23 mouse cellular contexts compared by ENCODE assay signal in genomic region chr3:46727679-46728078, GRCm38 (mm10).
DNase-seq lines count a peak whose midpoint lies in the region; ATAC-seq and TF ChIP-seq lines count a peak whose summit lies in the region.
"Had no signal": no experiment of that assay in that cellular context is flagged by ENCODE, and none has a peak within 500 bp of the region (broad histone marks: within the 10 kb centered on the region; RNA-seq: fewer than 3 reads in every experiment).

No protein-coding gene starts in this region.

- H3K9me3 ChIP-seq in embryonic facial prominence, embryonic 14.5 days (ENCODE audit: control insufficient read depth, low read length): no peaks in the 10 kb centered on the region
- no peaks in the 10 kb centered on the region for H3K9me3 ChIP-seq in embryonic facial prominence, embryonic 10.5 days
- H3K9me3 ChIP-seq: embryonic facial prominence, embryonic 13.5 days; heart, embryonic 10.5 days; hindbrain, embryonic 13.5 days had no signal

- no peak overlapping the region for H3K9ac ChIP-seq in embryonic facial prominence, embryonic 14.5 days (ENCODE audit: low read depth, low read length)
- H3K9ac ChIP-seq: embryonic facial prominence, embryonic 13.5 days; hindbrain, embryonic 13.5 days had no signal

- peak; percentile 5 for DNase-seq in embryonic facial prominence, embryonic 14.5 days (ENCODE audit: low spot score)
- no peak for DNase-seq in embryonic facial prominence, embryonic 10.5 days (ENCODE audit: low spot score)
- DNase-seq in layer of hippocampus, adult 11-12 months (ENCODE audit: low spot score): peak; percentile 8
- DNase-seq in layer of hippocampus, postnatal 10 days (ENCODE audit: low spot score in 2 of 2): no peak
- DNase-seq in brain, adult 2 months (ENCODE audit: low read depth, low spot score): peak; percentile 32
- peak; percentile 2 to 12 for DNase-seq in layer of hippocampus, postnatal 14 days (ENCODE audit: low spot score in 2 of 2)
- no peak for DNase-seq in lung, adult 2 months
- DNase-seq: adrenal gland, adult 8-10 months; adrenal gland, postnatal 36 days; B cell, adult 2 months; cerebellum, adult 11-12 months; cerebellum, adult 9-10 months; cerebellum, postnatal 25 days; gastrocnemius, postnatal 10 days; heart, adult 18-20 months; heart, postnatal 10 days had no signal

- H3K4me2 ChIP-seq in embryonic facial prominence, embryonic 14.5 days (ENCODE audit: low read depth, low read length): no peak overlapping the region
- H3K4me2 ChIP-seq: embryonic facial prominence, embryonic 13.5 days; hindbrain, embryonic 13.5 days had no signal

- H3K27ac ChIP-seq in embryonic facial prominence, embryonic 14.5 days (replicated peaks; ENCODE audit: low read depth, low read length): no peak overlapping the region
- no peak overlapping the region for H3K27ac ChIP-seq in embryonic facial prominence, embryonic 10.5 days (replicated peaks)
- H3K27ac ChIP-seq: embryonic facial prominence, embryonic 13.5 days; heart, embryonic 10.5 days; hindbrain, embryonic 13.5 days; hindbrain, postnatal 0 days had no signal

- WGBS in embryonic facial prominence, embryonic 14.5 days: 65% methylated on average over 4 of the region's 4 CpGs
- WGBS in embryonic facial prominence, embryonic 10.5 days: 85% methylated on average over 4 of the region's 4 CpGs
- 64% methylated on average over 4 of the region's 4 CpGs for WGBS in lung, adult 2 months

- ATAC-seq in embryonic facial prominence, embryonic 14.5 days (ENCODE audit: low read depth): no peak
- ATAC-seq: CD4-positive, CD25-positive, alpha-beta regulatory T cell, adult 4 months; forebrain, embryonic 16.5 days; hindbrain, postnatal 0 days had no signal

- no peaks in the 10 kb centered on the region for H3K4me1 ChIP-seq in embryonic facial prominence, embryonic 14.5 days (ENCODE audit: control insufficient read depth, insufficient read depth, low read length)
- H3K4me1 ChIP-seq in embryonic facial prominence, embryonic 10.5 days: no peaks in the 10 kb centered on the region
- no peaks in the 10 kb centered on the region for H3K4me1 ChIP-seq in lung, adult 2 months (ENCODE audit: control insufficient read depth, insufficient read depth, low read length)
- H3K4me1 ChIP-seq: embryonic facial prominence, embryonic 13.5 days; heart, embryonic 10.5 days; hindbrain, embryonic 13.5 days had no signal

- no peak for TF ChIP-seq CTCF in lung, adult 2 months (IDR thresholded peaks at IDR 0.05; ENCODE audit: insufficient read depth, low read length)

- no peak overlapping the region for H3K4me3 ChIP-seq in embryonic facial prominence, embryonic 14.5 days (ENCODE audit: low read depth, low read length)
- H3K4me3 ChIP-seq in embryonic facial prominence, embryonic 10.5 days: no peak overlapping the region
- H3K4me3 ChIP-seq in lung, adult 2 months (replicated peaks; ENCODE audit: extremely low read depth, low read depth, low read length): no peak overlapping the region
- H3K4me3 ChIP-seq: embryonic facial prominence, embryonic 13.5 days; heart, embryonic 10.5 days; hindbrain, embryonic 13.5 days had no signal

- no peaks in the 10 kb centered on the region for H3K27me3 ChIP-seq in embryonic facial prominence, embryonic 14.5 days (replicated peaks; ENCODE audit: control insufficient read depth, insufficient read depth, low read length)
- no peaks in the 10 kb centered on the region for H3K27me3 ChIP-seq in embryonic facial prominence, embryonic 10.5 days (replicated peaks; ENCODE audit: low read depth, poor library complexity, severe bottlenecking)
- H3K27me3 ChIP-seq: embryonic facial prominence, embryonic 13.5 days; hindbrain, embryonic 13.5 days had no signal

- H3K36me3 ChIP-seq in embryonic facial prominence, embryonic 14.5 days (ENCODE audit: control insufficient read depth, insufficient read depth, low read length): no peaks in the 10 kb centered on the region
- H3K36me3 ChIP-seq in embryonic facial prominence, embryonic 10.5 days (replicated peaks): no peaks in the 10 kb centered on the region
- H3K36me3 ChIP-seq: embryonic facial prominence, embryonic 13.5 days; G1E; heart, embryonic 10.5 days; hindbrain, embryonic 13.5 days had no signal

- TF ChIP-seq POLR2A in lung, adult 2 months (IDR thresholded peaks at IDR 0.05; ENCODE audit: borderline replicate concordance, extremely low read depth, low read depth, low read length): no peak

Comparison
In these comparisons a context has a peak if more than half of its experiments do, and no peak if none do; other contexts are left out.
1. DNase-seq: peak in embryonic facial prominence, embryonic 14.5 days (single experiment), layer of hippocampus, adult 11-12 months (single experiment), brain, adult 2 months (single experiment) and layer of hippocampus, postnatal 14 days (2 of 2); none in embryonic facial prominence, embryonic 10.5 days (single experiment), layer of hippocampus, postnatal 10 days (0 of 2) and lung, adult 2 months (single experiment).